ENCODE assay signal across 19 mouse cellular contexts in genomic region chr6:147919697-147920096, GRCm38 (mm10).
DNase-seq lines count a peak whose midpoint lies in the region; ATAC-seq and TF ChIP-seq lines count a peak whose summit lies in the region.
"Had no signal": no experiment of that assay in that cellular context is flagged by ENCODE, and none has a peak within 500 bp of the region (broad histone marks: within the 10 kb centered on the region; RNA-seq: fewer than 3 reads in every experiment).

No protein-coding gene starts in this region.

- no peak overlapping the region for H3K4me3 ChIP-seq in forebrain, embryonic 13.5 days
- H3K4me3 ChIP-seq in forebrain, embryonic 10.5 days = no peak overlapping the region
- no peak overlapping the region for H3K4me3 ChIP-seq in midbrain, embryonic 11.5 days (ENCODE audit: low read depth, low read length)
- no peak overlapping the region for H3K4me3 ChIP-seq in midbrain, embryonic 13.5 days (replicated peaks)
- H3K4me3 ChIP-seq: heart, adult 2 months; heart, embryonic 15.5 days; hindbrain, embryonic 12.5 days; intestine, embryonic 15.5 days had no signal

- no peaks in the 10 kb centered on the region for H3K9me3 ChIP-seq in forebrain, embryonic 13.5 days (replicated peaks)
- H3K9me3 ChIP-seq in forebrain, embryonic 10.5 days = no peaks in the 10 kb centered on the region
- no peaks in the 10 kb centered on the region for H3K9me3 ChIP-seq in midbrain, embryonic 11.5 days (ENCODE audit: control insufficient read depth, low read length)
- no peaks in the 10 kb centered on the region for H3K9me3 ChIP-seq in midbrain, embryonic 13.5 days
- H3K9me3 ChIP-seq: heart, embryonic 15.5 days; hindbrain, embryonic 12.5 days; intestine, embryonic 15.5 days had no signal

- H3K9ac ChIP-seq in forebrain, embryonic 13.5 days = no peak overlapping the region
- no peak overlapping the region for H3K9ac ChIP-seq in midbrain, embryonic 11.5 days (ENCODE audit: low read length)
- H3K9ac ChIP-seq in midbrain, embryonic 13.5 days (replicated peaks) = no peak overlapping the region
- H3K9ac ChIP-seq: heart, embryonic 15.5 days; hindbrain, embryonic 12.5 days; intestine, embryonic 15.5 days had no signal

- peak; percentile 66; the same call in 1 of the 2 replicates for ATAC-seq in forebrain, embryonic 13.5 days
- ATAC-seq in midbrain, embryonic 11.5 days (ENCODE audit: low FRiP score) = no peak
- ATAC-seq in midbrain, embryonic 13.5 days = no peak
- ATAC-seq: intestine, embryonic 15.5 days had no signal

- H3K36me3 ChIP-seq in forebrain, embryonic 13.5 days (ENCODE audit: poor library complexity, severe bottlenecking) = no peaks in the 10 kb centered on the region
- H3K36me3 ChIP-seq in forebrain, embryonic 10.5 days (replicated peaks) = no peaks in the 10 kb centered on the region
- no peaks in the 10 kb centered on the region for H3K36me3 ChIP-seq in midbrain, embryonic 11.5 days (ENCODE audit: control insufficient read depth, insufficient read depth, low read length)
- H3K36me3 ChIP-seq in midbrain, embryonic 13.5 days = no peaks in the 10 kb centered on the region
- H3K36me3 ChIP-seq: heart, embryonic 15.5 days; hindbrain, embryonic 12.5 days; intestine, embryonic 15.5 days had no signal

- no peak overlapping the region for H3K4me2 ChIP-seq in forebrain, embryonic 13.5 days
- no peak overlapping the region for H3K4me2 ChIP-seq in midbrain, embryonic 11.5 days
- H3K4me2 ChIP-seq in midbrain, embryonic 13.5 days (replicated peaks) = no peak overlapping the region
- H3K4me2 ChIP-seq: heart, embryonic 15.5 days; hindbrain, embryonic 12.5 days; intestine, embryonic 15.5 days had no signal

- no peaks in the 10 kb centered on the region for H3K27me3 ChIP-seq in forebrain, embryonic 13.5 days
- H3K27me3 ChIP-seq in forebrain, embryonic 10.5 days (ENCODE audit: poor library complexity, severe bottlenecking) = no peaks in the 10 kb centered on the region
- H3K27me3 ChIP-seq in midbrain, embryonic 11.5 days (ENCODE audit: control insufficient read depth, insufficient read depth, low read length) = no peaks in the 10 kb centered on the region
- H3K27me3 ChIP-seq in midbrain, embryonic 13.5 days = no peaks in the 10 kb centered on the region
- H3K27me3 ChIP-seq: heart, embryonic 15.5 days; hindbrain, embryonic 12.5 days; intestine, embryonic 15.5 days had no signal

- no peak for TF ChIP-seq CTCF in brain, embryonic 14.5 days (IDR thresholded peaks at IDR 0.05; ENCODE audit: borderline replicate concordance, extremely low read depth, insufficient read depth, insufficient read length)

- 74% methylated on average over 1 of the region's 1 CpGs for WGBS in forebrain, embryonic 13.5 days
- WGBS in forebrain, embryonic 10.5 days = 91% methylated on average over 1 of the region's 1 CpGs
- 88% methylated on average over 1 of the region's 1 CpGs for WGBS in midbrain, embryonic 11.5 days
- WGBS in midbrain, embryonic 13.5 days = 72% methylated on average over 1 of the region's 1 CpGs

- no peak for DNase-seq in forebrain, embryonic 10.5 days (ENCODE audit: extremely low spot score, low spot score)
- DNase-seq in layer of hippocampus, postnatal 14 days (ENCODE audit: low spot score in 2 of 2) = peak; percentile 26 to 57
- no peak for DNase-seq in layer of hippocampus, postnatal 25 days (ENCODE audit: extremely low spot score in 1 of 2, low spot score in 1 of 2)
- DNase-seq in midbrain, embryonic 11.5 days (ENCODE audit: low spot score, missing footprints) = peak; percentile 2
- peak; percentile 71 for DNase-seq in brain, embryonic 14.5 days (ENCODE audit: low read depth)
- no peak for DNase-seq in B cell, adult 2 months
- DNase-seq: adrenal gland, postnatal 36 days; cerebellum, adult 9-11 months; embryo, embryonic 11 days; gastrocnemius, postnatal 10 days; heart, adult 2 months; retina, postnatal 1 day; spleen, adult 18-20 months; thymus, postnatal 14 days had no signal

- H3K4me1 ChIP-seq in forebrain, embryonic 13.5 days = no peaks in the 10 kb centered on the region
- H3K4me1 ChIP-seq in forebrain, embryonic 10.5 days = no peaks in the 10 kb centered on the region
- H3K4me1 ChIP-seq in midbrain, embryonic 11.5 days (ENCODE audit: control insufficient read depth, insufficient read depth, low read length) = no peaks in the 10 kb centered on the region
- no peaks in the 10 kb centered on the region for H3K4me1 ChIP-seq in midbrain, embryonic 13.5 days (replicated peaks)
- H3K4me1 ChIP-seq: heart, embryonic 15.5 days; hindbrain, embryonic 12.5 days had no signal

- no peak overlapping the region for H3K27ac ChIP-seq in forebrain, embryonic 13.5 days
- H3K27ac ChIP-seq in forebrain, embryonic 10.5 days = no peak overlapping the region
- no peak overlapping the region for H3K27ac ChIP-seq in midbrain, embryonic 11.5 days (ENCODE audit: low read depth, low read length)
- no peak overlapping the region for H3K27ac ChIP-seq in midbrain, embryonic 13.5 days
- H3K27ac ChIP-seq: heart, adult 2 months; heart, embryonic 15.5 days; hindbrain, embryonic 12.5 days; intestine, embryonic 15.5 days had no signal

- TF ChIP-seq POLR2A in brain, embryonic 14.5 days (IDR thresholded peaks at IDR 0.05; ENCODE audit: borderline replicate concordance, extremely low read depth, insufficient read depth, insufficient read length, poor library complexity, severe bottlenecking) = no peak

Comparison
In these comparisons a context has a peak if more than half of its experiments do, and no peak if none do; other contexts are left out.
1. DNase-seq: peak in layer of hippocampus, postnatal 14 days (2 of 2), midbrain, embryonic 11.5 days (single experiment) and brain, embryonic 14.5 days (single experiment); none in forebrain, embryonic 10.5 days (single experiment), layer of hippocampus, postnatal 25 days (0 of 2) and B cell, adult 2 months (0 of 2).